Mouse (Mus musculus) right cerebral cortex, postnatal 36 days (tissue): ENCODE results near the gene Mob1a.
A peak's percentile ranks its signal among the peaks of the same experiment; 100 is the strongest.

ENCODE experiments used
- DNase-seq, 2 experiments: peaks; one replicate each; pipeline ENCODE4 v3.0.0; 2022; ENCODE audit warnings: low spot score in 2 of 2, mixed read lengths in 1 of 2

The Mob1a gene

GRCm38 (mm10) chr6:83325525-83326393 lies at the start of gene Mob1a, which contains the start of gene Mthfd2:
Gene Mob1a, plus strand, starts transcription at chr6:83326016.
Gene Mthfd2, minus strand, starts transcription at chr6:83325908.
- peak; percentile 90 to 93 for DNase-seq

GRCm38 (mm10) chr6:83277151-83277550 lies 48.7 kb upstream of the Mob1a start:
- DNase-seq, result no peak

- no peak for DNase-seq
These were observed 46.9 kb upstream of the Mob1a start for GRCm38 (mm10) chr6:83278881-83279280.

- DNase-seq, result no peak
These were observed 45.4 kb upstream of the Mob1a start for GRCm38 (mm10) chr6:83280256-83280955.

- no peak for DNase-seq
These were observed 25.2 kb upstream of the Mob1a start for GRCm38 (mm10) chr6:83300447-83301229.

GRCm38 (mm10) chr6:83301294-83301693 lies 24.5 kb upstream of the Mob1a start:
- DNase-seq, result no peak

- DNase-seq, result no peak
These were observed 23.6 kb upstream of the Mob1a start for GRCm38 (mm10) chr6:83302264-83302663.

GRCm38 (mm10) chr6:83309017-83309416 lies 16.8 kb upstream of the Mob1a start:
- DNase-seq, result no peak

- no peak for DNase-seq
These were observed 14.6 kb upstream of the Mob1a start for GRCm38 (mm10) chr6:83311206-83311605.

GRCm38 (mm10) chr6:83312021-83312420 lies 13.8 kb upstream of the Mob1a start:
- DNase-seq, result no peak

- DNase-seq, result no peak
These were observed 13.3 kb upstream of the Mob1a start for GRCm38 (mm10) chr6:83312514-83312913.

GRCm38 (mm10) chr6:83315293-83315692 lies 10.5 kb upstream of the Mob1a start:
- DNase-seq, result no peak

GRCm38 (mm10) chr6:83316022-83316421 lies 9.8 kb upstream of the Mob1a start:
- DNase-seq, result peak in 1 of 2 experiments; percentile 8

- peak; percentile 87 to 93 for DNase-seq
These were observed 8.6 kb upstream of the Mob1a start for GRCm38 (mm10) chr6:83317108-83317741.

- no peak for DNase-seq
These were observed 3.9 kb upstream of the Mob1a start for GRCm38 (mm10) chr6:83321927-83322326.

GRCm38 (mm10) chr6:83322794-83323193 lies 3.0 kb upstream of the Mob1a start:
- DNase-seq, result no peak

- DNase-seq, result no peak
These were observed 2.0 kb upstream of the Mob1a start for GRCm38 (mm10) chr6:83323652-83324419.

GRCm38 (mm10) chr6:83326394-83326736 lies 549 bp downstream of the Mob1a start:
- DNase-seq, result no peak

GRCm38 (mm10) chr6:83326761-83327160 lies 945 bp downstream of the Mob1a start:
- no peak for DNase-seq

- no peak for DNase-seq
These were observed 1.9 kb downstream of the Mob1a start for GRCm38 (mm10) chr6:83327591-83328190.
